Mouse (Mus musculus): ENCODE measurements around the gene Nek9.

DNA sequence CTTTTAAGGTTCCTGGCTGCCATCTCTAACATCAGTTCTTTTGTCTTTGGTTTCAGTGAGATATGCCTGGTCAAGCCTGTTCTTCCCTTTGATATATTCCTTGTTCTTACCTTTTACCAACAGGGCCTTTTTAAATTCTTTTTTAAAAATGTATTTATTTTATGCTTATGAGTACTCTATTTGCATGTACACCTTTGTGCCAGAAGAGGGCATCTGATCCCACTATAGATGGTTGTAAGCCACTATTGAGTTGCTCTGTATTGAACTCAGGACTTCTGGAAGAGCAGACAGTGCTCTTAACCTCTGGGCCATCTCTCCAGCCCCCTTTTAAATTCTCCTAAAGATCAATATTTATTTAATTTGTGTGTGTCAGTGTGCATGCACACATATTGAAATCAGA, 46.3 kb downstream of the Nek9 start:
- TF ChIP-seq CTCF (IDR thresholded peaks at IDR 0.05; ENCODE audit: extremely low read depth, insufficient read length, insufficient replicate concordance, low read depth, low read length): no peak
- no peak for TF ChIP-seq POLR2A (IDR thresholded peaks at IDR 0.05; ENCODE audit: low read depth, low read length)
